Mouse (Mus musculus): Measurements from ENCODE around the gene Faap100. TPM values are rescaled to one million over a fixed set of nuclear protein-coding genes. Genes with fewer than 3 reads are reported as not detected.
"Not testable (repeated sequence)": the region's sequence is repeated elsewhere in the genome, so short reads cannot be mapped to it uniquely, and the experiment has no call there.

Faap100 gene
- polyA plus RNA-seq, 1 experiment from 2014 or later = 34.5 TPM

DNA sequence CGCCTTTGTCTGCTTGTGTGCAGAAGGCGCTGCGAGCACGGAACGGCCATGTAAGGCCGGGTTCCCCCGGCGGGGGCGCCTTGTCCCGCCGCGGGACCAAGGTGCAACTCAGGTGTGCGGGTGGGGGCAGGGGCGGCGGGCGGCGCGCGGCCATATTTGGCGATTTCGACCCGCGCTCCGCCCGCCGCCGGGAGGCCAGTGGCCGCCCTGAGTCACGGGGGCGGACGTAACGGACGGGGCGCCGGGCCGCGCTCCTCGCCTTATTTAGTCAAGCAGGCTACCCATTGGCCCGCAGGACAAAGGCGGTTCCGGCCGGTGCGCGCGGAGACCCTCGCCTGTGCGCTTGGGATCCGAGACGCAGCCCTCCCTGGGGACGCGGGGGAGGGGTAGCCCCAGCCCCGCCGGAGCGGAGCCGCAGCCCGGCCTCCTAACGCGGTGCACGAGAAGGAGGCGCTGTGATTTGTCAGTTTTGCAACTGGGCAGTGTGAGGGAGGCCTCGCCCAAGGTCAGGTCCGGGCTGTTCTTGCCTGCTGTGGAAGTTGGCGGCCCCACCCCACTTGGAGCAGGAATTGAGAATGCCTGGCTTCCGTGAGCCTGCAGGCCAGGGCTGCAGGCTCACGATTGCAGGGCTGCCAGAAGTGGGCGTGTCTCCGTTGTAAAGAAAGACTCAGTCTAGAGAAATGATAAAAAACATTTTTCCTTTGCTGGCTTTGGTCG is 28.4 kb downstream of the Faap100 start:
- H3K4me3 ChIP-seq (replicated peaks; ENCODE audit: low read length) = peak overlapping the region; percentile 95
- no peaks in the 10 kb centered on the region for H3K9me3 ChIP-seq (replicated peaks; ENCODE audit: control insufficient read depth, low read length)
- H3K4me2 ChIP-seq (ENCODE audit: low read depth, low read length) = peak overlapping the region; percentile 90
- ATAC-seq (ENCODE audit: insufficient read depth, low FRiP score) = peak; percentile 83
- H3K27ac ChIP-seq (ENCODE audit: low read length) = peak overlapping the region; percentile 100
- under 1% methylated on average over 68 of the region's 68 CpGs for WGBS
- no peaks in the 10 kb centered on the region for H3K27me3 ChIP-seq (ENCODE audit: control insufficient read depth, insufficient read depth, low read length)
- H3K4me1 ChIP-seq (ENCODE audit: control insufficient read depth, insufficient read depth, low read length) = peaks cover 34% of the 10 kb centered on the region
- H3K9ac ChIP-seq (ENCODE audit: low read length) = peak overlapping the region; percentile 99
- peaks cover 4% of the 10 kb centered on the region; the same call in 1 of the 2 replicates for H3K36me3 ChIP-seq (ENCODE audit: control insufficient read depth, insufficient read depth, low read length)

DNA sequence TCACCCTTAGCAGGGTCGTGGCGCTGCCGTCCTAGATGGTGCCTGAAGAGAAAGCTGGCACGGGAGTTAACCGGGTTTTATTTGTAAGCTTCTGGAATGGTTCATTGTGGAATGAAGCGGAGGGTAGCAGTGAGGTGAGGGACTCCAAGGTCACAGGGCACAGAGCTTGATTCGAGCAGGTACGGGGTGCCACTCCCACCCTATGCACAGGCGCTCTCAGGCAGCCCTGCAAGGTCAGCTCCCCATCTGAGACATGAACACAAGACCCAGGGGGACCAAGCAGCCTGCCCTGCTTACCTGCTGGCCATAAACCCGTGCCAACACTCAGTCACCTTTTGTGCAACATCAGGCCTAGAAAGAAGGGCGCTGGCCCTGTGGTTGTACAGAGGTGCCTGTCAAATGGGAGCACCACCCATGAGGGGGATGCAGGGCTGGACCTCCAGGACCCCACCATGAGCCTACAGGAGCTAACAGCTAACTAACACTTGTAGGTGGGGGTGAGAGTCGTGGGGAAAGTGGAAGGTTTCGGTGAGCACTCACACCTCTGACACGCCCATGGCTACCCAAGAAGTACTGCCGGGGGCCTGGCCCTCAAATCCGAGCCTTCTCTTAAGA is 29.1 kb downstream of the Faap100 start:
- peak overlapping the region; percentile 95 for H3K4me3 ChIP-seq (replicated peaks; ENCODE audit: low read length)
- H3K4me1 ChIP-seq (ENCODE audit: control insufficient read depth, insufficient read depth, low read length) = peaks cover 29% of the 10 kb centered on the region
- H3K36me3 ChIP-seq (ENCODE audit: control insufficient read depth, insufficient read depth, low read length) = peaks cover 5% of the 10 kb centered on the region; the same call in 1 of the 2 replicates
- no peak for ATAC-seq (ENCODE audit: insufficient read depth, low FRiP score)
- peak overlapping the region; percentile 90 for H3K4me2 ChIP-seq (ENCODE audit: low read depth, low read length)
- H3K9ac ChIP-seq (ENCODE audit: low read length) = peak overlapping the region; percentile 99
- peak overlapping the region; percentile 100 for H3K27ac ChIP-seq (ENCODE audit: low read length)
- H3K9me3 ChIP-seq (replicated peaks; ENCODE audit: control insufficient read depth, low read length) = no peaks in the 10 kb centered on the region
- H3K27me3 ChIP-seq (ENCODE audit: control insufficient read depth, insufficient read depth, low read length) = no peaks in the 10 kb centered on the region
- WGBS = 1% methylated on average over 16 of the region's 16 CpGs

- Histone ChIP-seq H3K4me2 (ENCODE audit: low read depth, low read length) (peak overlapping the region; percentile 90), H3K27ac (ENCODE audit: low read length) (peak overlapping the region; percentile 100), H3K4me3 (replicated peaks; ENCODE audit: low read length) (peak overlapping the region; percentile 95), H3K27me3 (ENCODE audit: control insufficient read depth, insufficient read depth, low read length) (no peaks in the 10 kb centered on the region), H3K4me1 (ENCODE audit: control insufficient read depth, insufficient read depth, low read length) (peaks cover 26% of the 10 kb centered on the region), H3K9me3 (replicated peaks; ENCODE audit: control insufficient read depth, low read length) (no peaks in the 10 kb centered on the region), H3K9ac (ENCODE audit: low read length) (peak overlapping the region; percentile 99), H3K36me3 (ENCODE audit: control insufficient read depth, insufficient read depth, low read length) (peaks cover 5% of the 10 kb centered on the region; the same call in 1 of the 2 replicates)
- no peak; the same call in 1 of the 2 replicates for ATAC-seq (ENCODE audit: insufficient read depth, low FRiP score)
- under 1% methylated on average over 41 of the region's 53 CpGs for WGBS
Observed at GRCm38 (mm10) chr11:120348684-120349370, 29.7 kb downstream of the Faap100 start.

- Histone ChIP-seq H3K9ac (ENCODE audit: low read length) (peak within 1 kb of the TSS; percentile 100), H3K9me3 (replicated peaks; ENCODE audit: control insufficient read depth, low read length) (no peaks in the 10 kb centered on the region), H3K27me3 (ENCODE audit: control insufficient read depth, insufficient read depth, low read length) (no peaks in the 10 kb centered on the region), H3K27ac (ENCODE audit: low read length) (peak within 1 kb of the TSS; percentile 100), H3K4me2 (ENCODE audit: low read depth, low read length) (peak within 1 kb of the TSS; percentile 90), H3K4me1 (ENCODE audit: control insufficient read depth, insufficient read depth, low read length) (peaks cover 18% of the 10 kb centered on the region), H3K36me3 (ENCODE audit: control insufficient read depth, insufficient read depth, low read length) (peaks cover 5% of the 10 kb centered on the region; the same call in 1 of the 2 replicates), H3K4me3 (replicated peaks; ENCODE audit: low read length) (peak within 1 kb of the TSS; percentile 95)
- WGBS = under 1% methylated on average over 92 of the region's 103 CpGs
- peak; percentile 69 for ATAC-seq (ENCODE audit: insufficient read depth, low FRiP score)
Observed at GRCm38 (mm10) chr11:120347791-120348683, 30.5 kb downstream of the Faap100 start, which contains the start of gene Actg1. Gene Actg1, minus strand, starts transcription at chr11:120348542.

DNA sequence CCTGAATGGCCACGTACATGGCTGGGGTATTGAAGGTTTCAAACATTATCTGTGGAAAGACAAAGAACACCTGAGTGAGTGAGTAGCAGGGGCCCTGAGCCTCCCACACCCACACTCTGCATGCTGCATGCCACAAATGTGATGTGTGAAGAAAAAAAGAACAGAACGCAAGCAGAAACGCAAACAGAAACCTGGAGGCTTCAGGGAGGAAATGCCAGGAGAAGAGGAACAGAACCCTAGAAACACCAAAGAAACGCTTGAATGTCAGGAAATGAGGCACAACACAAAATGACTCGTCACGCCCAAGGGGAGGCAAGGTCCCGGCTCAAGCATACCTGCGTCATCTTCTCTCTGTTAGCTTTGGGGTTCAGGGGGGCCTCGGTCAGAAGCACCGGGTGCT is 31.3 kb downstream of the Faap100 start:
- peak overlapping the region; percentile 100 for H3K27ac ChIP-seq (ENCODE audit: low read length)

GRCm38 (mm10) chr11:120346383-120347034 is 32.1 kb downstream of the Faap100 start:
- not testable (repeated sequence) for H3K9me3 ChIP-seq (replicated peaks; ENCODE audit: control insufficient read depth, low read length); H3K36me3 ChIP-seq (ENCODE audit: control insufficient read depth, insufficient read depth, low read length); H3K27me3 ChIP-seq (ENCODE audit: control insufficient read depth, insufficient read depth, low read length); ATAC-seq (ENCODE audit: insufficient read depth, low FRiP score)
- Histone ChIP-seq H3K4me3 (replicated peaks; ENCODE audit: low read length) (peak overlapping the region; percentile 58), H3K27ac (ENCODE audit: low read length) (peak overlapping the region; percentile 27; the same call in 1 of the 2 replicates), H3K9ac (ENCODE audit: low read length) (peak overlapping the region; percentile 73), H3K4me2 (ENCODE audit: low read depth, low read length) (peak overlapping the region; percentile 65), H3K4me1 (ENCODE audit: control insufficient read depth, insufficient read depth, low read length) (peaks cover 13% of the 10 kb centered on the region)
- 34% methylated on average over 11 of the region's 13 CpGs for WGBS

More for the DNA sequence above, 31.3 kb downstream of the Faap100 start:
- H3K4me1 ChIP-seq (ENCODE audit: control insufficient read depth, insufficient read depth, low read length) = peaks cover 13% of the 10 kb centered on the region
- ATAC-seq (ENCODE audit: insufficient read depth, low FRiP score) = no peak
- peak overlapping the region; percentile 100 for H3K9ac ChIP-seq (ENCODE audit: low read length)
- peak overlapping the region; percentile 53 for H3K4me2 ChIP-seq (ENCODE audit: low read depth, low read length)
- no peaks in the 10 kb centered on the region for H3K27me3 ChIP-seq (ENCODE audit: control insufficient read depth, insufficient read depth, low read length)
- H3K4me3 ChIP-seq (replicated peaks; ENCODE audit: low read length) = peak overlapping the region; percentile 95
- no peaks in the 10 kb centered on the region for H3K9me3 ChIP-seq (replicated peaks; ENCODE audit: control insufficient read depth, low read length)
- WGBS = under 1% methylated on average over 10 of the region's 10 CpGs
- H3K36me3 ChIP-seq (ENCODE audit: control insufficient read depth, insufficient read depth, low read length) = peaks cover 5% of the 10 kb centered on the region; the same call in 1 of the 2 replicates

GRCm38 (mm10) chr11:120345067-120345681 is 33.4 kb downstream of the Faap100 start:
- Histone ChIP-seq H3K9me3 (replicated peaks; ENCODE audit: control insufficient read depth, low read length) (no peaks in the 10 kb centered on the region), H3K4me3 (replicated peaks; ENCODE audit: low read length) (peak overlapping the region; percentile 32), H3K27ac (ENCODE audit: low read length) (peak overlapping the region; percentile 77), H3K27me3 (ENCODE audit: control insufficient read depth, insufficient read depth, low read length) (no peaks in the 10 kb centered on the region), H3K9ac (ENCODE audit: low read length) (peak overlapping the region; percentile 4), H3K4me1 (ENCODE audit: control insufficient read depth, insufficient read depth, low read length) (peaks cover 4% of the 10 kb centered on the region; the same call in 1 of the 2 replicates), H3K36me3 (ENCODE audit: control insufficient read depth, insufficient read depth, low read length) (peaks cover 5% of the 10 kb centered on the region; the same call in 1 of the 2 replicates), H3K4me2 (ENCODE audit: low read depth, low read length) (peak overlapping the region; percentile 39)
- no peak for ATAC-seq (ENCODE audit: insufficient read depth, low FRiP score)
- WGBS = 33% methylated on average over 1 of the region's 1 CpGs
